Mouse (Mus musculus): ENCODE measurements at regions not wholly inside any gene's neighbourhood (a gene's known extent, or its start where the extent isn't known, plus 50 kb on each side); places are given as distances from the start of the nearest gene placed in this dataset.

- TF ChIP-seq CTCF (IDR thresholded peaks at IDR 0.05; ENCODE audit: insufficient read depth, low read depth, low read length), result no peak
- no peak for TF ChIP-seq POLR2A (IDR thresholded peaks at IDR 0.05; ENCODE audit: insufficient read depth, low read depth, low read length)
Measured at GRCm38 (mm10) chr2:179043671-179044070, 398.6 kb upstream of the Cdh4 start.
